Mouse (Mus musculus) lung, adult 2 months (tissue): ENCODE data around the gene Ftl1-ps1. TPM values are rescaled to one million over a fixed set of nuclear protein-coding genes. Genes with fewer than 3 reads are reported as not detected.

Experiments
- DNase-seq: peaks from one replicate; pipeline ENCODE4 v3.0.0; 2022
- H3K4me1 ChIP-seq: fragments of 200-500 bp; 2 replicates; pipeline ENCODE4 v1.6.1; 2011; ENCODE audit warnings: low read length; ENCODE audit not compliant: control insufficient read depth, insufficient read depth
- H3K4me3 ChIP-seq: fragments of 200-500 bp; replicated peaks from 2 replicates; pipeline ENCODE3; 2011; ENCODE audit warnings: low read depth, mild to moderate bottlenecking, control low read depth, low read length; ENCODE audit errors: extremely low read depth
- CTCF ChIP-seq: fragments of 200-500 bp; IDR thresholded peaks from 2 replicates; pipeline ENCODE4 v1.5.1; 2011; ENCODE audit warnings: mild to moderate bottlenecking, low read length, control low read depth; ENCODE audit not compliant: insufficient read depth
- POLR2A ChIP-seq: fragments of 200-500 bp; IDR thresholded peaks from 2 replicates; pipeline ENCODE4 v1.6.1; 2011; ENCODE audit warnings: low read depth, mild to moderate bottlenecking, control low read depth, low read length, borderline replicate concordance; ENCODE audit errors: extremely low read depth
- WGBS: fragments of 180-500 bp; shearing (Covaris S2); methylation state at CpG from one replicate; pipeline ENCODE4 v1.1.7; 2018; 5-methylcytosine and 5-hydroxymethylcytosine counted together
- polyA plus RNA-seq: library from polyadenylated mRNA; depleted of rRNA; stranded (reverse); fragments of >200 nt; gene quantifications from 2 replicates; pipeline ENCODE4 v1.2.3, GENCODE M21; 2012; rRNA removed

Gene Ftl1-ps1
- 24.2 and 28.6 TPM in 2 replicates for polyA plus RNA-seq

GRCm38 (mm10) chr13:74399298-74399839 is at the start of gene Ftl1-ps1:
Gene Ftl1-ps1 (plus strand): TSS chr13:74399694.
- Histone ChIP-seq H3K4me3 (no peak within 1 kb of the TSS), H3K4me1 (no peaks in the 10 kb centered on the region)
- TF ChIP-seq POLR2A (no peak), CTCF (no peak)
- no peak for DNase-seq
- WGBS: 17% methylated on average over 11 of the region's 11 CpGs

DNA sequence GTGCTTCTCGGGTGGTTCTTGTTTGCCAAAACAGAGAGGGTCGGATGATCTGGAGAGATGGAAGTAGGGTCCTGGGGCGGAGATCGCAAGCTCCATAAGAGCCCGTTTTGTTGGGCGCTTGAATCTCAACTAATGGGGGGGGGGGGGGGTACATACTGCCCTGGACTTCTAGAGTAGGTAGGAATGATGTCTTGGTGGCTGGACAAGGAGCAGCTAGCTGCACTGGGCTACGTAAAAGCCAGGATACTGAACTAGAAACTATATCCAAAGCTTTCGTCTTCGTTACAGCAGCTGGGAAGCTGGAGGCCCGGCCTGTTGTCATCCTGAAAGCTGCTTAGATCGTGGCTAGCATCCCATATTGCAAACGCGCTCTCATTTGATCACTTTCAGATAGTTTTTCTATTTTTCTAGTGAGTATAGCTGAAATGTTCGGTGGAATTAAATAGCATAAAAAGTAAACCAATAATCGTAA is 49.0 kb upstream of the Ftl1-ps1 start:
- TF ChIP-seq CTCF (no peak), POLR2A (no peak)
- peaks cover 5% of the 10 kb centered on the region for H3K4me1 ChIP-seq
- 1% methylated on average over 15 of the region's 15 CpGs for WGBS
- DNase-seq: no peak
- H3K4me3 ChIP-seq: peak overlapping the region; percentile 72

DNA sequence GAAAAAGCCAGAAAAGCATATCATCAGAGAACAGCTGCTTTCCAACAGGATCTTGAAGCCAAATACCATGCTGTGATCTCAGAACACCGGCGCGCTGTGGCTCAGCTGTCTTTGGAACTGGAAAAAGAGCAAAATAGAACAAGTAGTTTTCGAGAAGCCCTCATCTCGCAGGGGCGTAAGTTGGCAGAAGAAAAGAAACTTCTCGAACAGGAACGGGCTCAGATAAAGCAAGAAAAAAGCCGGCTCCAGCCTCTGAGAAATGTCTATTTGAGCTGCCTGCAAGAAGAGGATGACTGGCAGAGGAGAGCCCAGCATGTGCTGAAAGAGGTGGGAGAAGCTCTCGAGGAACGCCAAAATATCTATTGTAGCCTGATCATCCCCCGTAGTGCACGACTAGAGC is 43.0 kb upstream of the Ftl1-ps1 start:
- H3K4me3 ChIP-seq: no peak overlapping the region
- no peak for DNase-seq
- no peak for TF ChIP-seq POLR2A
- H3K4me1 ChIP-seq: no peaks in the 10 kb centered on the region
- 94% methylated on average over 13 of the region's 13 CpGs for WGBS

DNA sequence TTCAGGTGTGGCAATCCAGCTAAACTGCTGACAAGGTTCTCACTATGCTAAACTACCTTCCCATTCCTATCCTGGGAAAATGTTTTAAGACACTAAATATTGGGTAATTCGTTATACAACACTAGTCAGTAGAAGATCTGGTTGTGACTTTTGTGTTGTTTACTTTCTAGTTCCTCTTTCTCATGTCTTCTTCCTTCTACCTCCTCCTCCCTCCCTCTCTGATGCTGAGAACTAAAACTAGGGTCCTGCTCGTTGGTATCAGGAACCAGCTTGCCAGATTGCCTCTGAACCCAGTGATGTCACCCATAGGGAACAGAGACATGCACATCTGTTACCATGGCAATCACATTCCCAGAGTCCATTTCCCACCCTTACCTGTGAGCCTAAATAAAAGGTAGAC is 37.3 kb upstream of the Ftl1-ps1 start:
- H3K4me3 ChIP-seq: no peak overlapping the region
- no peak for DNase-seq
- H3K4me1 ChIP-seq: 0 out of 2 replicates have a peak, but pooled peaks cover 4% of the 10 kb centered on the region
- 55% methylated on average over 2 of the region's 2 CpGs for WGBS
- TF ChIP-seq CTCF: no peak
- TF ChIP-seq POLR2A: no peak

DNA sequence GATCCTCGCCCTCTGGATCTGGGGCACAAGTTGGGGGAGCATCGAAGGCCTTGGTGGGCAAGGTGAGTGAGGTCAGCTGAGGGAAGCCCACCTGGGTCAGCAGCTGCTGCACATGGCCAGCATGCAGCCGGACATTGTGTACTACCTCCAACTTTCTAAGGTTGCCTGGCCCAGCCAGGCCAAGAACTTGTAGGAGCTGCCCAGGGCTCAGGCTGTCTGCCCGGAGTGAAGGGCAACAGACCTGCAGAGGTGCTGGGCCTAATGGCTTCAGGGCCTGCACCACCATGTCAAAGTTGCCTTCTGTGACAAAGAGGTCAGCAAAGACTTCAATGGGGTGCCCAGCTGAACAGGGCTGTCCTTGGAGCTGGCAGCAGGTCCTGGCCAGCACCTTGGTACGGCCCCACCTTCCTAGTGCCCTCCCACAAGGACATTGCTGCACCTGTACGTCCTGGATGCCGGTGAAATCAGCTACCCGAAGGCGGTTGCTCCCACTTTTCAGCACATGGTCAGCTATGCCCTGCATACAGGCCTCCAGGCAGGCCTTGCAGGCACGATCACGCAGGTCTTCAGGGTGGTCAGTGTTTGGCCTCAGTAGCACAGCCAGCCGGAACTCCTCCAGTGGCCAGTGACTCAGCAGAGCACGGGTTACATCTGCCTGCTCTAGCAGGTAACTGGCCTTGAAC is 36.2 kb upstream of the Ftl1-ps1 start:
- no peak for TF ChIP-seq POLR2A
- TF ChIP-seq CTCF: no peak

GRCm38 (mm10) chr13:74363859-74364235 is 35.6 kb upstream of the Ftl1-ps1 start, which contains the start of gene Lrrc14b:
Gene Lrrc14b (minus strand): TSS chr13:74364005.
- DNase-seq: no peak
- H3K4me3 ChIP-seq: no peak within 1 kb of the TSS
- 30% methylated on average over 8 of the region's 8 CpGs for WGBS
- TF ChIP-seq CTCF: no peak
- no peak for TF ChIP-seq POLR2A
- 0 out of 2 replicates have a peak, but pooled peaks cover 4% of the 10 kb centered on the region for H3K4me1 ChIP-seq

More for the DNA sequence above, 36.2 kb upstream of the Ftl1-ps1 start:
- Histone ChIP-seq H3K4me1 (0 out of 2 replicates have a peak, but pooled peaks cover 4% of the 10 kb centered on the region), H3K4me3 (no peak overlapping the region)
- no peak for DNase-seq
- 79% methylated on average over 13 of the region's 13 CpGs for WGBS

DNA sequence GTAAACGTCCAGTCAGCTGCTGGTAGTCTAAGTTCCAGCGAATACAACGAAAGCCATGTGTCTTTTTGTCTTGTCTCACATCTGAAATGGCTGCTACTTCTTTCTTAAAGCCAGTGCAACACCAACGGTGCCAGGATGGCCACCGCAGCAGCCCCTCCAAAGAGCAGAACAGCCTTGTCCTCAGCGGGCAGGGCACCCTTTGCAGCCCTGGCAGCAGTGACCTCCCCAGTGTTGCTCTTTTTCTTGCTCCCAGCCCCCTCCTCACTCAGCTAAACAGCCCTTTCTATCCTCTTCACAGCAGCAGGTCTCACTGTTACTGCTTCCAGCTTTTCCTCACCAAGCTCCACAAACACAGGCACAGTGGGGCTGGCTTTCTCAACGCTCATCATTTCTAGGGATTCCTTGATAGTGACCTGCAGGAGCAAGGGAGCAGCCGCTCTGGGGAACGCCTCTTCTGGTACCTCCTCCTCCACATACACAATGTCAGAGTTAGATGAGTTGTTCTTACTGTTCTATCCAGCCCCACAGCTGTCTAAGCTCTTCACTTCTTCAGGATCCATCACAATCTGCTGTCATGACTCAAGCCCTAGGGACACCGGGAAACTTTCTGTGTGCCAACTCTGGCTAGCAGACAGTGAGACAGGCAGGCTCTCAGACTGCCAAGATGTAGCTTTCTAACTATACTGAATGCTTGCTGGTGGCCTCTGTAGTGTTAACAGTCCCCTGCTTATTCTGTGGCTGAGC is 17.8 kb upstream of the Ftl1-ps1 start:
- H3K4me1 ChIP-seq: no peaks in the 10 kb centered on the region
- H3K4me3 ChIP-seq: no peak overlapping the region
- WGBS: 74% methylated on average over 10 of the region's 10 CpGs
- no peak for DNase-seq
- TF ChIP-seq CTCF (no peak), POLR2A (no peak)

- WGBS: 63% methylated on average over 3 of the region's 3 CpGs
- no peak overlapping the region for H3K4me3 ChIP-seq
- H3K4me1 ChIP-seq: no peaks in the 10 kb centered on the region
- no peak for DNase-seq
- TF ChIP-seq POLR2A (no peak), CTCF (no peak)
These were observed 17.2 kb upstream of the Ftl1-ps1 start for GRCm38 (mm10) chr13:74382289-74382688.

DNA sequence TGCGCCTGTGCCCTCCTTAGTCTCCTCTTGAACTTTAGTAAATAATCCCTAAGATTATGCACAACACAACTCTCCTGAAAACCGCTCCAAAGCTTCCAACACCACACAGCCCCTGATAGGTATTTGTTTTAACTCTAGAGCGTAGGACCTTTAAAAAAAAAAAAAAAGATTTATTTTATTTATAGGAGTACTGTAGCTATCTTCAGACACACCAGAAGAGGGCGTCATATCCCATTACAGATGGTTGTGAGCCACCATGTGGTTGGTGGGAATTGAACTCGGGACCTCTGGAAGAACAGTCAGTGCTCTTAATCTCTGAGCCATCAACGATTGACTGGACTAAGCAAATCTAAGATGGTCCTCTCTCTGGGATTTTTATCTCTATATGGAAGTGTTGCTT is 9.8 kb upstream of the Ftl1-ps1 start:
- no peak for DNase-seq
- H3K4me1 ChIP-seq: no peaks in the 10 kb centered on the region
- TF ChIP-seq POLR2A: no peak
- TF ChIP-seq CTCF: no peak
- H3K4me3 ChIP-seq: no peak overlapping the region
- WGBS: 55% methylated on average over 6 of the region's 6 CpGs
